Mouse (Mus musculus) small intestine, adult 2 months (tissue): ENCODE measurements around the gene Tnk1. TPM values are rescaled to one million over a fixed set of nuclear protein-coding genes. Genes with fewer than 3 reads are reported as not detected.
A peak's percentile ranks its signal among the peaks of the same experiment; 100 is the strongest.

ENCODE experiments used
- H3K27ac ChIP-seq: fragments of 200-500 bp; 2 replicates; pipeline ENCODE4 v1.5.1; 2012; ENCODE audit warnings: low read depth, low read length, control low read depth, inconsistent platforms; ENCODE audit not compliant: insufficient read depth
- H3K27me3 ChIP-seq: fragments of 200-500 bp; 2 replicates; pipeline ENCODE4 v1.6.1; 2012; ENCODE audit warnings: mild to moderate bottlenecking, moderate library complexity, low read length, inconsistent platforms; ENCODE audit not compliant: control insufficient read depth, insufficient read depth
- H3K36me3 ChIP-seq: fragments of 200-500 bp; 2 replicates; pipeline ENCODE4 v1.6.1; 2012; ENCODE audit warnings: mild to moderate bottlenecking, low read length, control low read depth, inconsistent platforms; ENCODE audit not compliant: control insufficient read depth, insufficient read depth
- H3K4me1 ChIP-seq: fragments of 200-500 bp; 2 replicates; pipeline ENCODE4 v1.6.1; 2012; ENCODE audit warnings: low read length, inconsistent platforms, mixed read lengths; ENCODE audit not compliant: control insufficient read depth, insufficient read depth, insufficient read length
- H3K4me3 ChIP-seq: fragments of 200-500 bp; 2 replicates; pipeline ENCODE4 v1.5.1; 2012; ENCODE audit warnings: low read depth, mild to moderate bottlenecking, control low read depth, inconsistent platforms, low read length, moderate library complexity
- CTCF ChIP-seq: fragments of 200-500 bp; IDR thresholded peaks from 2 replicates; pipeline ENCODE4 v1.5.1; 2012; ENCODE audit warnings: low read depth, mild to moderate bottlenecking, control low read depth, inconsistent platforms, low read length, moderate library complexity, mixed read lengths; ENCODE audit not compliant: insufficient replicate concordance, insufficient read length; ENCODE audit errors: extremely low read depth
- POLR2A ChIP-seq: fragments of 200-500 bp; IDR thresholded peaks from 2 replicates; pipeline ENCODE4 v1.6.1; 2012; ENCODE audit warnings: low read depth, mild to moderate bottlenecking, control low read depth, inconsistent platforms, low read length, moderate library complexity
- WGBS: fragments of 180-500 bp; shearing (Covaris S2); methylation state at CpG from one replicate; pipeline ENCODE4 v1.1.7; 2018; 5-methylcytosine and 5-hydroxymethylcytosine counted together
- polyA plus RNA-seq: library from polyadenylated mRNA; depleted of rRNA; stranded (reverse); fragments of >200 nt; gene quantifications from 2 replicates; pipeline ENCODE4 v1.2.3, GENCODE M21; 2012

The Tnk1 gene
- polyA plus RNA-seq, 1 experiment, result 46.3 TPM

DNA sequence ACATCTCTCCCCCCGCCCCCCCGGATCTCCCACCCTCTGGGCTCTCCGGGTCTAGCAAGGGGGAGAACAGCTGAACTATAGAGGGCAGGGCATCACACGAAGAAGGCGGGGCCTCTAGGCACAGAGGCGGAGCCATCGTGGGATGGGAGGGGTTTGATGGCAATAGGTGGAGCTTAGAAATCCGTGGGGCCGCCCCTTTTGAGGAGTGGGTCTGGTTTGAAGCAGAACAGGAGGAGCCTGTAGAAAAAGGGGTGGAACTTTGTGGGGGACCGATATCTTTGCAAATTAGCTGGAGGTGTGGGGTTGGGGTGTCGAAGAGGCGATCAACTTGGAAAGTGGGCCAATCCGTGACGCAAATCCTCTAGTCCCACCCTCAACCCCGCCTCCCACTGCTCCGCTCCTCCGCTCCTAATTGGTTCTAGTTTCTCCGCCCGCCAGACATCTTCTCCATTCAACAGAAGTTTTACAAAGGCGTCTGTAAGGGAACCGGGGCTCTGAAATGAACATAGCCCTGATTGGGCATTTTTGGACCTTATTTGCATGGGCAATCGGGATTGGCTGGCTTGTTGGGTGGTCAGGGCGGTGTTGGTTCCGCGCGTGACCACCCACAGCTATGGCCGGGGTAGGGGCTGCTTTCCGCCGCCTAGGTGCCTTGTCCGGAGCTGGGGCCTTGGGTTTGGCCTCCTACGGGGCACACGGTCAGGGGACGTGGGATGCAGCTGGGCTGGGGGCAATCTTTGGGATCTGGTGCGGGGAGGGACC lies 20.4 kb downstream of the Tnk1 start, which contains the start of gene Tmem256:
Tmem256 (plus strand) TSS at position 563 of the 762 bp plus-strand sequence.
- Histone ChIP-seq H3K27ac (peak within 1 kb of the TSS; percentile 63), H3K27me3 (peaks cover 12% of the 10 kb centered on the region), H3K36me3 (no peaks in the 10 kb centered on the region), H3K4me1 (peaks cover 4% of the 10 kb centered on the region), H3K4me3 (peak within 1 kb of the TSS; percentile 76)
- WGBS, result under 1% methylated on average over 34 of the region's 34 CpGs
- TF ChIP-seq CTCF, result no peak
- peak; percentile 78 for TF ChIP-seq POLR2A

DNA sequence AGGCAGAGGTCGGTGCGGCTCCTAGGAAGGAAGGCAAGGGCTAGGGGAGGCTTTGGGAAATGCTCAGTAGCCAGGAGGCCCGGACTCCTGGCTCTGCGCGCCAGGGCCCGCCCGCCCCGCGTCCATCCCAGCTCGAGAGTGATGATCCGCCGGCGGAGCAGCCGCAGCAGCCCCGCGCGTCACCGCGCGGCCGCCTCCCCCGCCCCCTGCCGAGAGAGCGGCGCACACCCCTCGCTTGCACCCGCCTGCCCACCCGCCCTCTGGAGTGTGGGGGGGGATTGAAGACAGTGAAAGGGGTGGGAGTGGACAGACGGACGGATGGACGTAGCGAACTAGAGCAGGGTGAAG lies 21.0 kb downstream of the Tnk1 start, which contains the start of gene Nlgn2:
Nlgn2 (minus strand) TSS at position 181 of the 348 bp plus-strand sequence.
- Histone ChIP-seq H3K27ac (peak within 1 kb of the TSS; percentile 63), H3K4me3 (peak within 1 kb of the TSS; percentile 76), H3K4me1 (peaks cover 4% of the 10 kb centered on the region), H3K27me3 (peaks cover 12% of the 10 kb centered on the region), H3K36me3 (no peaks in the 10 kb centered on the region)
- TF ChIP-seq CTCF (no peak), POLR2A (no peak)
- WGBS, result under 1% methylated on average over 32 of the region's 32 CpGs

DNA sequence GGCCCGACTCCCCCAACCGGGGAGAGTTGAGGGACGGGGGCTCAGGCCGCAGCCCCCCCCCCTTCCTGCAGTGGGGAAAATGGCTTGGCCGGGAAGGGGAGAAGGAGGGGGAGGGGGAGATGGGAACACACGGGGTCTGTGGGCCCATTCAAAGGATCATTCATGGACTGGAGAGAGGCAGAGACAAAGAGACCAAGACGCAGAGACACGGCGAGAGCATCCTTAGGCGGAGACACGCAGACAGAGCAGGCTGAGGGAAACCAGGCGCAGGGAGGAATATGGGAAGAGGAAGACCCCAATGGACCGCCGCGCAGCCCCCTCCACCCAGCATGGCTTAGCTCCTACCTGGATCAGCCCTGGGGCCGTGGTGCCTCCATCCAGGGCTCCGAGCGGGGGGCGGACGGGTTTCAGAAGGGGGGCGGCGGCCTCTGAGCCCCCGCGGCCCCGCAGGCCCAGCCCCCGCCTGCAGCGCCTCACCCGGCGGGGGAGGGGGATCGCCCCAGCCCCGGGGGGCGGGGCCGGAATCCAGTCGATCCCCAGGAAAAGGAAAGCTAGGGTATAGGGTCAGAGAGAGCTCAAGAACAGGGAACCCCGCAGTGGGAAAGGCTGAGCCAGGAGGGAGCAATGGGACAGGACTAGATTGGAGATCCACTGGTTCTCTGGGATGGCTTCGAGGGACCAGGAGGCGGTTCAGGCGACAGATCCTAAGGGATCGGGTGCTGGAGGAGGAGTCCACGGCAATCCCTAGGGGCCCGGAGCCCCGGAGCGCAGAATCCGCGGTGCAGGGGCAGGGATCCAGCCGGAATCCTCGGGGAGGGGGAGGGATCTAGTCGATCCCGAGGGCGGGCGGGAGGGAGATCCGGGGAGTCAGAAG lies 21.6 kb downstream of the Tnk1 start:
- TF ChIP-seq CTCF, result no peak
- TF ChIP-seq POLR2A, result no peak
- 6% methylated on average over 49 of the region's 52 CpGs for WGBS

DNA sequence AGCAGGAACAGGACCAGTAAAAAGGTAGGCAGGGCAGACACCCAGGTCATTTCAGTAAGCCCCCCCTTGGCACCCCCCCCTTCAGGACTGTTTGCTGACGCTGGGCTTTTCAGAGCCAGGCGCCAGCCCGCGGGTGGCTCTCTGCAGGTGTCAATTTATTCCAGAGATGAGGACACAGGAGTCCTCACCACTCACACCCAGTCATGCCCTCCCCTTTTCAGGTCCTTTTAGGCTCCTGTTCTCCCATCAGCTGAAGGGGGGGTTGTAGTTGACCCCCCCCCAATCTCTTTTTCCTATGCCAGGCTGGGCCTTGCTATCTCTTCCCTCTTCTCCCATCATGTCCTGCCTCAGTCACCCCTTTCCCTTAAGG lies 22.6 kb downstream of the Tnk1 start:
- Histone ChIP-seq H3K4me3 (no peak overlapping the region), H3K27me3 (peaks cover 12% of the 10 kb centered on the region), H3K36me3 (no peaks in the 10 kb centered on the region), H3K4me1 (peaks cover 4% of the 10 kb centered on the region), H3K27ac (no peak overlapping the region)
- 18% methylated on average over 4 of the region's 4 CpGs for WGBS
- TF ChIP-seq POLR2A (no peak), CTCF (no peak)

More for the DNA sequence above, 21.6 kb downstream of the Tnk1 start:
- H3K27ac ChIP-seq, result no peak overlapping the region
- peaks cover 12% of the 10 kb centered on the region for H3K27me3 ChIP-seq
- peak overlapping the region; percentile 76 for H3K4me3 ChIP-seq
- H3K36me3 ChIP-seq, result no peaks in the 10 kb centered on the region
- peaks cover 4% of the 10 kb centered on the region for H3K4me1 ChIP-seq

DNA sequence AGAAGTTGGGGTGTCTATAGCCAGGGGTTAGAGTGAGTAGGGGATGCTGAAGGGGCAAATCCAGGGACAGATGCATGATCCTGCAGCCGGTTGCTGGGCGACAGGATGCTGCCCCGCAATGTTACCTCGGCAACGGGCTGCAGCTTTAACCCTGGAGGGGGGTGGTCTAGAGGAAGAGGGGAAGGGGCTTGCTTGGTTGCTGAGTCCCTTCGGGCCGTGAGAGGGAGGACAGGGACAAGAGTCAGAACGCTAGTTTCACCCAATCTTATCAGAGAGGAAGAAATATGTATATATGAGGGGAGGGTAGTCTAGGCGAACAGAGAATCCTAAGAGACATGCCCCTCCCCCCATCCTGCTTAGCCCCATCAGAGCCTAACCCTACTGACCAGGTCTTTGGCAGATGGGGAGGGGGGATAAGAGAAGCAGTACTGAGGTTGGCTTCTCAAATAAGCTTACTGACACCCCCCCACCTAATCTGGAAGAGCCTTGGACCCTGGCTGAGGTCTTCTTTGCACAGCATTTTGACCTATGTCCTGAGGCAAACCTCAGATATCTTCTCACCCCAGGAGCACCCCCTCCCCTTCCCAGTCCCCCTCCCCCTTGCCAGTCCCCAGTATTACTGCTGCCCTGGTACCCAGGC lies 23.1 kb downstream of the Tnk1 start:
- Histone ChIP-seq H3K4me3 (no peak overlapping the region), H3K27me3 (peaks cover 12% of the 10 kb centered on the region), H3K36me3 (no peaks in the 10 kb centered on the region), H3K27ac (no peak overlapping the region), H3K4me1 (peaks cover 4% of the 10 kb centered on the region)
- no peak for TF ChIP-seq CTCF
- no peak for TF ChIP-seq POLR2A
- WGBS, result 54% methylated on average over 9 of the region's 9 CpGs

DNA sequence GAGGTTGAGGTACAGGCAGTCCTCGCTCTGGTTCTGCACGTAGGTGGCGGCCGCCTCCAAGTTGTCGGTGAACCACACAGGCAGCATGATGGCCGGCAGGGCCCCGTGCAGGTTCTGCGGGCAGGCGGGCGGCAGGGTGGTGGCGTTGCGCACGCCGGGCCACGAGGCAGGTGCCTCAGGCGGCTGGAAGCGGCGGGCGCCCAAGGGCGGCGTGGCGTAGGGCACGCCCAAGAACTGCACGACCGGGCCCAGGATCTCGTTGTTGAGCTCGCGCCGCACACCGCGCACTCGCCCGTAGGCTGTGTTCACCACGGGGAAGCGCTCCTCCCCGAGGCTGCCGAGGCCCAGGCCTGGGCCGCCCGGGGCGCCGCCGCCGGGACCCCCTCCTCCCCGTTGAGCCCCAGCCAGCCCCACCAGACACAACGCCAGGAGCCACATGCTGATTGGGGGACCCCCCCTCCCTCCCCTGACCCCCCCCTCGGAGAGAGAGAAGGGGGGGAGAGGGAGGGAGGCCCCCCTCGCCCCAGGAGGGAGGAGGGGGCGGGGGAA lies 24.5 kb downstream of the Tnk1 start:
- peaks cover 12% of the 10 kb centered on the region for H3K27me3 ChIP-seq
- H3K27ac ChIP-seq, result no peak overlapping the region
- H3K36me3 ChIP-seq, result no peaks in the 10 kb centered on the region
- TF ChIP-seq POLR2A (no peak), CTCF (no peak)
- WGBS, result 5% methylated on average over 48 of the region's 48 CpGs
- peak overlapping the region; percentile 42 for H3K4me3 ChIP-seq
- H3K4me1 ChIP-seq, result peaks cover 4% of the 10 kb centered on the region
